Mouse (Mus musculus): ENCODE measurements around the gene Tmem59l.

- TF ChIP-seq CTCF (IDR thresholded peaks at IDR 0.05; ENCODE audit: low read depth, low read length) = no peak
- no peak for TF ChIP-seq POLR2A (IDR thresholded peaks at IDR 0.05; ENCODE audit: extremely low read depth, insufficient read depth, low read length)
Measured at GRCm38 (mm10) chr8:70467229-70467725, 19.9 kb downstream of the Tmem59l start.

Data from liver, adult 2 months (tissue).